ENCODE assay signal across 31 mouse cellular contexts in the genomic region with DNA sequence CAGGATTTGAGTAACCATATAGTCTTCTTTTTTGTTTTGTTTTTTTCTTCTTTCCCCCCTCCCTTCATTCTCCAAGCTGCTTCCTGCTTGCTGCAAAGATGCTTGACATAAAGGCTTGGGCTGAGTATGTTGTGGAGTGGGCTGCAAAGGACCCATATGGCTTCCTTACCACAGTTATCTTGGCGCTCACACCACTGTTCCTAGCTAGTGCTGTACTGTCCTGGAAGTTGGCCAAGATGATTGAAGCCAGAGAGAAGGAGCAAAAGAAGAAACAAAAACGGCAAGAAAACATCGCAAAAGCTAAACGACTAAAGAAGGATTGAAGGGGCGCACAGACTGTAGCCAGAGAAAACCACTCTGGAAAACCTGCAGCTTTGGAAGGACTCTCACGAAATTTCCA. TPM values are rescaled to one million over a fixed set of nuclear protein-coding genes. Genes with fewer than 3 reads are reported as not detected.
DNase-seq lines count a peak whose midpoint lies in the region; ATAC-seq and TF ChIP-seq lines count a peak whose summit lies in the region.
"Had no signal": no experiment of that assay in that cellular context is flagged by ENCODE, and none has a peak within 500 bp of the region (broad histone marks: within the 10 kb centered on the region; RNA-seq: fewer than 3 reads in every experiment).

No protein-coding gene starts in this region.

- no peak for TF ChIP-seq CTCF in layer of hippocampus, adult 2 months (conservative IDR thresholded peaks at IDR 0.05)

- 77% methylated on average over 6 of the region's 6 CpGs for WGBS in forebrain, embryonic 14.5 days
- 94% methylated on average over 6 of the region's 6 CpGs for WGBS in forebrain, embryonic 12.5 days

- no peaks in the 10 kb centered on the region for H3K27me3 ChIP-seq in forebrain, embryonic 14.5 days (replicated peaks; ENCODE audit: control insufficient read depth, insufficient read depth, low read length)
- H3K27me3 ChIP-seq in forebrain, embryonic 12.5 days = no peaks in the 10 kb centered on the region
- H3K27me3 ChIP-seq: embryonic facial prominence, embryonic 15.5 days; hindbrain, embryonic 12.5 days; limb, embryonic 12.5 days; liver, embryonic 15.5 days; lung, embryonic 15.5 days had no signal

- no peak overlapping the region for H3K27ac ChIP-seq in forebrain, embryonic 14.5 days (ENCODE audit: low read depth, low read length)
- H3K27ac ChIP-seq in forebrain, embryonic 12.5 days = no peak overlapping the region
- H3K27ac ChIP-seq in layer of hippocampus, adult 2 months = peak overlapping the region; percentile 32; the same call in 1 of the 2 replicates
- H3K27ac ChIP-seq: embryonic facial prominence, embryonic 10.5 days; embryonic facial prominence, embryonic 15.5 days; hindbrain, embryonic 12.5 days; limb, embryonic 12.5 days; liver, embryonic 15.5 days; lung, embryonic 15.5 days; stomach, postnatal 0 days had no signal

- H3K4me2 ChIP-seq in forebrain, embryonic 14.5 days (ENCODE audit: low read length) = no peak overlapping the region
- no peak overlapping the region for H3K4me2 ChIP-seq in forebrain, embryonic 12.5 days
- H3K4me2 ChIP-seq: embryonic facial prominence, embryonic 15.5 days; heart, embryonic 11.5 days; hindbrain, embryonic 12.5 days; limb, embryonic 12.5 days; liver, embryonic 15.5 days; lung, embryonic 15.5 days; midbrain, embryonic 11.5 days had no signal

- H3K4me1 ChIP-seq in forebrain, embryonic 14.5 days (ENCODE audit: control insufficient read depth, insufficient read depth, low read length) = peaks cover 12% of the 10 kb centered on the region
- H3K4me1 ChIP-seq in forebrain, embryonic 12.5 days = peaks cover 26% of the 10 kb centered on the region

- DNase-seq in forebrain, embryonic 14.5 days (ENCODE audit: low spot score) = peak; percentile 65
- no peak for DNase-seq in layer of hippocampus, adult 2 months (ENCODE audit: low spot score in 2 of 2)
- DNase-seq in layer of hippocampus, postnatal 14 days (ENCODE audit: low spot score in 2 of 2) = no peak
- peak; percentile 15 to 37 for DNase-seq in right cerebral cortex, adult 2 months (ENCODE audit: low spot score in 2 of 2)
- no peak for DNase-seq in right cerebral cortex, postnatal 4 days
- peak; percentile 64 for DNase-seq in brain, adult 2 months (ENCODE audit: low read depth, low spot score)
- DNase-seq: adrenal gland, adult 8-10 months; cerebellum, adult 18-20 months; cerebellum, postnatal 14 days; gastrocnemius, postnatal 14 days; heart, postnatal 36 days; kidney, adult 9 months; kidney, postnatal 10 days; lung, postnatal 36 days; thymus, adult 18-20 months; thymus, postnatal 25 days had no signal

- H3K36me3 ChIP-seq in forebrain, embryonic 14.5 days (ENCODE audit: control insufficient read depth, insufficient read depth, low read length) = no peaks in the 10 kb centered on the region
- peaks cover 9% of the 10 kb centered on the region for H3K36me3 ChIP-seq in forebrain, embryonic 12.5 days (replicated peaks)
- H3K36me3 ChIP-seq: embryonic facial prominence, embryonic 15.5 days had no signal

- H3K9ac ChIP-seq in forebrain, embryonic 14.5 days (ENCODE audit: low read length) = no peak overlapping the region
- no peak overlapping the region for H3K9ac ChIP-seq in forebrain, embryonic 12.5 days
- H3K9ac ChIP-seq: embryonic facial prominence, embryonic 15.5 days; hindbrain, embryonic 12.5 days; limb, embryonic 12.5 days; liver, embryonic 15.5 days; lung, embryonic 15.5 days had no signal

- no peak; the same call in 1 of the 2 replicates for ATAC-seq in forebrain, embryonic 14.5 days
- ATAC-seq in forebrain, embryonic 12.5 days (ENCODE audit: low FRiP score) = no peak
- no peak for ATAC-seq in erythroid progenitor cell, adult 5-6 weeks (replicated peaks; ENCODE audit: low FRiP score, poor library complexity, severe bottlenecking)
- ATAC-seq: activated CD4-positive, CD25-positive, alpha-beta regulatory T cell, adult 4 months; intestine, embryonic 16.5 days; midbrain, embryonic 16.5 days had no signal

- H3K4me3 ChIP-seq in forebrain, embryonic 14.5 days (ENCODE audit: low read depth, low read length) = no peak overlapping the region
- H3K4me3 ChIP-seq in forebrain, embryonic 12.5 days (replicated peaks) = no peak overlapping the region
- H3K4me3 ChIP-seq in layer of hippocampus, adult 2 months = no peak overlapping the region
- H3K4me3 ChIP-seq: embryonic facial prominence, embryonic 10.5 days; embryonic facial prominence, embryonic 15.5 days; hindbrain, embryonic 12.5 days; limb, embryonic 12.5 days; liver, embryonic 15.5 days; lung, embryonic 15.5 days had no signal

- H3K9me3 ChIP-seq in forebrain, embryonic 14.5 days (replicated peaks; ENCODE audit: control insufficient read depth, low read length) = no peaks in the 10 kb centered on the region
- H3K9me3 ChIP-seq in forebrain, embryonic 12.5 days = no peaks in the 10 kb centered on the region
- H3K9me3 ChIP-seq: embryonic facial prominence, embryonic 10.5 days; embryonic facial prominence, embryonic 15.5 days; G1E; hindbrain, embryonic 12.5 days; limb, embryonic 12.5 days; liver, embryonic 15.5 days; lung, embryonic 15.5 days had no signal

RNA-seq across cellular contexts. Expression of a gene that starts 3.1 kb away (rescaled TPM):
- polyA plus RNA-seq in forebrain, embryonic 14.5 days (2014; fragmentation: Nextera tagmentation; extraction: Ambion mirVana) = 54.6 and 57.7 TPM in 2 replicates
- polyA plus RNA-seq in forebrain, embryonic 12.5 days (2016; fragmentation: Nextera tagmentation; extraction: Ambion mirVana) = 52.3 and 54.4 TPM in 2 replicates
- 10 to 100 TPM; 58.8 to 60.0 TPM for total RNA-seq in layer of hippocampus, adult 2 months (2021)
- 10 to 100 TPM; 50.5 to 54.2 TPM for total RNA-seq in layer of hippocampus, postnatal 14 days (2021)
- 11.9 and 30.6 TPM in 2 replicates for total RNA-seq in erythroid progenitor cell, adult 5-6 weeks (2015; ENCODE audit: low replicate concordance)
- total RNA-seq in erythroid progenitor cell, adult 5-6 weeks (2017; ENCODE audit: low replicate concordance) = 43.5 and 59.9 TPM in 2 replicates

Comparison
In these comparisons a context has a peak if more than half of its experiments do, and no peak if none do; other contexts are left out.
1. DNase-seq: peak in forebrain, embryonic 14.5 days (single experiment), right cerebral cortex, adult 2 months (2 of 2) and brain, adult 2 months (single experiment); none in layer of hippocampus, adult 2 months (0 of 2), layer of hippocampus, postnatal 14 days (0 of 2) and right cerebral cortex, postnatal 4 days (single experiment).